Mouse (Mus musculus) liver, embryonic 16.5 days (tissue): ENCODE data around the gene Lrp1. TPM values are rescaled to one million over a fixed set of nuclear protein-coding genes. Genes with fewer than 3 reads are reported as not detected.

Experiments
- ATAC-seq: fragments of 200-750 bp; cut with Nextera tagmentation; 2 replicates; pipeline ENCODE4 v1.8.0; 2017; ENCODE audit warnings: low read depth, mild to moderate bottlenecking, moderate number of reproducible peaks, moderate library complexity
- H3K27ac ChIP-seq: fragments of 300-500 bp; sonication (generic); 2 replicates; pipeline ENCODE4 v1.5.1; 2014; ENCODE audit warnings: mild to moderate bottlenecking, low read length
- H3K27me3 ChIP-seq: fragments of 300-500 bp; sonication (generic); 2 replicates; pipeline ENCODE4 v1.6.1; 2014; ENCODE audit warnings: low read depth, low read length, mixed read lengths; ENCODE audit not compliant: control insufficient read depth, insufficient read depth
- H3K36me3 ChIP-seq: fragments of 300-500 bp; sonication (generic); 2 replicates; pipeline ENCODE4 v1.6.1; 2014; ENCODE audit warnings: mild to moderate bottlenecking; ENCODE audit not compliant: control insufficient read depth, insufficient read depth
- H3K4me1 ChIP-seq: fragments of 300-500 bp; sonication (generic); 2 replicates; pipeline ENCODE4 v1.6.1; 2014; ENCODE audit warnings: low read depth, low read length, mixed read lengths; ENCODE audit not compliant: control insufficient read depth
- H3K4me2 ChIP-seq: fragments of 300-500 bp; sonication (generic); 2 replicates; pipeline ENCODE4 v1.6.1; 2014; ENCODE audit warnings: low read depth, low read length, mixed read lengths
- H3K4me3 ChIP-seq: fragments of 300-500 bp; sonication (generic); 2 replicates; pipeline ENCODE4 v1.5.1; 2014; ENCODE audit warnings: low read depth, mild to moderate bottlenecking, low read length
- H3K9ac ChIP-seq: fragments of 300-500 bp; sonication (generic); 2 replicates; pipeline ENCODE4 v1.6.1; 2014; ENCODE audit warnings: low read depth, low read length
- H3K9me3 ChIP-seq: fragments of 300-500 bp; sonication (generic); replicated peaks from 2 replicates; pipeline ENCODE4 v1.6.1; 2016; ENCODE audit warnings: low read length; ENCODE audit not compliant: control insufficient read depth
- WGBS: fragments of 180-500 bp; shearing (Covaris S2); extraction: QIAGEN DNeasy Blood & Tissue Kit; methylation state at CpG from one replicate; pipeline ENCODE4 v1.1.7; 2014; ENCODE audit not compliant: insufficient replicate concordance; 5-methylcytosine and 5-hydroxymethylcytosine counted together
- polyA plus RNA-seq: library from polyadenylated mRNA; unstranded; fragments of >200 nt; fragmentation: Nextera tagmentation; extraction: Ambion mirVana; gene quantifications from 2 replicates; pipeline ENCODE4 v1.2.1, GENCODE M21; 2015

The Lrp1 gene
- polyA plus RNA-seq, 1 experiment from 2014 or later = 36.3 TPM

- Histone ChIP-seq H3K4me1 (no peaks in the 10 kb centered on the region), H3K4me3 (no peak overlapping the region), H3K36me3 (peaks cover 20% of the 10 kb centered on the region), H3K27ac (no peak overlapping the region), H3K9me3 (no peaks in the 10 kb centered on the region), H3K4me2 (no peak overlapping the region), H3K9ac (no peak overlapping the region), H3K27me3 (no peaks in the 10 kb centered on the region)
- 67% methylated on average over 4 of the region's 4 CpGs for WGBS
- ATAC-seq = no peak
These were observed 120.9 kb downstream of the Lrp1 start for GRCm38 (mm10) chr10:127500042-127500441.

GRCm38 (mm10) chr10:127499516-127499915 is 121.4 kb downstream of the Lrp1 start:
- H3K9me3 ChIP-seq = no peaks in the 10 kb centered on the region
- ATAC-seq = no peak
- no peak overlapping the region for H3K4me3 ChIP-seq
- H3K27me3 ChIP-seq = no peaks in the 10 kb centered on the region
- H3K36me3 ChIP-seq = peaks cover 25% of the 10 kb centered on the region
- no peak overlapping the region for H3K4me2 ChIP-seq
- no peaks in the 10 kb centered on the region for H3K4me1 ChIP-seq
- no peak overlapping the region for H3K9ac ChIP-seq
- H3K27ac ChIP-seq = no peak overlapping the region
- 78% methylated on average over 5 of the region's 5 CpGs for WGBS

- no peak for ATAC-seq
- WGBS = 80% methylated on average over 3 of the region's 3 CpGs
- H3K4me2 ChIP-seq = no peak overlapping the region
- H3K27me3 ChIP-seq = no peaks in the 10 kb centered on the region
- H3K4me1 ChIP-seq = no peaks in the 10 kb centered on the region
- no peak overlapping the region for H3K4me3 ChIP-seq
- H3K27ac ChIP-seq = no peak overlapping the region
- no peaks in the 10 kb centered on the region for H3K9me3 ChIP-seq
- peaks cover 36% of the 10 kb centered on the region for H3K36me3 ChIP-seq
- H3K9ac ChIP-seq = no peak overlapping the region
These were observed 124.8 kb downstream of the Lrp1 start for GRCm38 (mm10) chr10:127496156-127496555.

- H3K4me1 ChIP-seq = no peaks in the 10 kb centered on the region
- H3K9ac ChIP-seq = no peak overlapping the region
- H3K9me3 ChIP-seq = no peaks in the 10 kb centered on the region
- ATAC-seq = no peak
- H3K4me2 ChIP-seq = no peak overlapping the region
- no peak overlapping the region for H3K4me3 ChIP-seq
- H3K27ac ChIP-seq = no peak overlapping the region
- H3K36me3 ChIP-seq = peaks cover 33% of the 10 kb centered on the region
- no peaks in the 10 kb centered on the region for H3K27me3 ChIP-seq
- WGBS = 81% methylated on average over 3 of the region's 3 CpGs
These were observed 128.8 kb downstream of the Lrp1 start for GRCm38 (mm10) chr10:127492118-127492517.

- Histone ChIP-seq H3K36me3 (peaks cover 27% of the 10 kb centered on the region), H3K4me3 (no peak overlapping the region), H3K9ac (no peak overlapping the region), H3K4me2 (no peak overlapping the region), H3K27me3 (no peaks in the 10 kb centered on the region), H3K27ac (no peak overlapping the region), H3K9me3 (no peaks in the 10 kb centered on the region), H3K4me1 (no peaks in the 10 kb centered on the region)
- no peak for ATAC-seq
- 86% methylated on average over 8 of the region's 8 CpGs for WGBS
These were observed 129.8 kb downstream of the Lrp1 start for GRCm38 (mm10) chr10:127491128-127491512.

GRCm38 (mm10) chr10:127490160-127491127 is 130.5 kb downstream of the Lrp1 start:
- WGBS = 80% methylated on average over 18 of the region's 18 CpGs

GRCm38 (mm10) chr10:127488856-127489255 is 132.1 kb downstream of the Lrp1 start:
- Histone ChIP-seq H3K4me1 (no peaks in the 10 kb centered on the region), H3K4me2 (no peak overlapping the region), H3K9ac (no peak overlapping the region), H3K27me3 (no peaks in the 10 kb centered on the region), H3K9me3 (no peaks in the 10 kb centered on the region), H3K27ac (no peak overlapping the region), H3K36me3 (peaks cover 19% of the 10 kb centered on the region), H3K4me3 (no peak overlapping the region)
- 66% methylated on average over 7 of the region's 7 CpGs for WGBS
- no peak for ATAC-seq

More at GRCm38 (mm10) chr10:127490160-127491127, 130.5 kb downstream of the Lrp1 start:
- Histone ChIP-seq H3K4me2 (no peak overlapping the region), H3K36me3 (peaks cover 25% of the 10 kb centered on the region), H3K4me1 (no peaks in the 10 kb centered on the region), H3K27me3 (no peaks in the 10 kb centered on the region), H3K27ac (no peak overlapping the region), H3K4me3 (no peak overlapping the region), H3K9ac (no peak overlapping the region), H3K9me3 (no peaks in the 10 kb centered on the region)
- ATAC-seq = no peak

Other genes starting within 250 kb of the Lrp1 start
- 10.2 and 13.3 TPM in 2 replicates for gene R3hdm2, start 240.8 kb downstream of the Lrp1 start, polyA plus RNA-seq
- 0.59 and 0.65 TPM in 2 replicates for gene Stac3, start 119.5 kb downstream of the Lrp1 start, polyA plus RNA-seq
- 62.5 and 67.9 TPM in 2 replicates for gene Ndufa4l2, start 106.2 kb downstream of the Lrp1 start, polyA plus RNA-seq
- gene Shmt2, start 98.7 kb downstream of the Lrp1 start, polyA plus RNA-seq = 180 and 183 TPM in 2 replicates
- 0.14 TPM in 1 of 2 replicates, not detected in the other for gene Nxph4, start 86.6 kb downstream of the Lrp1 start, polyA plus RNA-seq
- 14.8 and 17.7 TPM in 2 replicates for gene Stat6, start 21.8 kb upstream of the Lrp1 start, polyA plus RNA-seq
- gene Nemp1, start 45.8 kb upstream of the Lrp1 start, polyA plus RNA-seq = 6.7 and 7.1 TPM in 2 replicates
- gene Nab2, start 47.4 kb upstream of the Lrp1 start, polyA plus RNA-seq = 3.0 and 3.9 TPM in 2 replicates
- 0.11 and 0.55 TPM in 2 replicates for gene Myo1a, start 84.0 kb upstream of the Lrp1 start, polyA plus RNA-seq
- 11.3 and 13.1 TPM in 2 replicates for gene Tac2, start 103.3 kb upstream of the Lrp1 start, polyA plus RNA-seq
- 0.69 and 0.70 TPM in 2 replicates for gene Zbtb39, start 118.4 kb upstream of the Lrp1 start, polyA plus RNA-seq
- 13.4 and 15.6 TPM in 2 replicates for gene Gpr182, start 130.6 kb upstream of the Lrp1 start, polyA plus RNA-seq
- 0.12 and 0.20 TPM in 2 replicates for gene Rdh1, start 138.6 kb upstream of the Lrp1 start, polyA plus RNA-seq
- 0.14 and 0.25 TPM in 2 replicates for gene Rdh16f1, start 138.6 kb upstream of the Lrp1 start, polyA plus RNA-seq
- gene Rdh9, start 155.2 kb upstream of the Lrp1 start, polyA plus RNA-seq = not detected in 2 replicates
- 0.04 and 0.05 TPM in 2 replicates for gene Rdh16, start 180.0 kb upstream of the Lrp1 start, polyA plus RNA-seq
- 0.11 TPM in 1 of 2 replicates, not detected in the other for gene Rdh19, start 228.8 kb upstream of the Lrp1 start, polyA plus RNA-seq
- 0.45 and 0.54 TPM in 2 replicates for gene Rdh16f2, start 245.3 kb upstream of the Lrp1 start, polyA plus RNA-seq